Mouse (Mus musculus) forebrain, postnatal 0 days (tissue): ENCODE data around the gene Nfia. TPM values are rescaled to one million over a fixed set of nuclear protein-coding genes. Genes with fewer than 3 reads are reported as not detected.

Experiments used
- ATAC-seq: fragments of 200-750 bp; cut with Nextera tagmentation; 2 replicates; pipeline ENCODE4 v1.8.0; 2017; ENCODE audit warnings: mild to moderate bottlenecking, moderate library complexity
- DNase-seq: peaks from one replicate; pipeline ENCODE4 v3.0.0-alpha.2; 2015
- H3K27ac ChIP-seq: fragments of 300-500 bp; sonication (generic); 2 replicates; pipeline ENCODE4 v1.5.1; 2014; ENCODE audit warnings: low read depth, mild to moderate bottlenecking, antibody characterized with exemption, low read length, moderate library complexity, mixed read lengths
- H3K27me3 ChIP-seq: fragments of 300-500 bp; sonication (generic); 2 replicates; pipeline ENCODE4 v1.6.1; 2014; ENCODE audit warnings: mild to moderate bottlenecking, low read length, mixed read lengths; ENCODE audit not compliant: insufficient read depth
- H3K36me3 ChIP-seq: fragments of 300-500 bp; sonication (generic); 2 replicates; pipeline ENCODE4 v1.6.1; 2014; ENCODE audit warnings: mild to moderate bottlenecking, moderate library complexity; ENCODE audit not compliant: insufficient read depth
- H3K4me1 ChIP-seq: fragments of 300-500 bp; sonication (generic); 2 replicates; pipeline ENCODE4 v1.6.1; 2014; ENCODE audit warnings: antibody characterized with exemption; ENCODE audit not compliant: insufficient read depth
- H3K4me2 ChIP-seq: fragments of 300-500 bp; sonication (generic); 2 replicates; pipeline ENCODE4 v1.6.1; 2014; ENCODE audit warnings: low read depth, mild to moderate bottlenecking, moderate library complexity
- H3K4me3 ChIP-seq: fragments of 300-500 bp; sonication (generic); 2 replicates; pipeline ENCODE4 v1.5.1; 2014; ENCODE audit warnings: low read depth, low read length, mixed read lengths
- H3K9ac ChIP-seq: fragments of 300-500 bp; sonication (generic); 2 replicates; pipeline ENCODE4 v1.6.1; 2014; ENCODE audit warnings: mild to moderate bottlenecking
- H3K9me3 ChIP-seq: fragments of 300-500 bp; sonication (generic); 2 replicates; pipeline ENCODE4 v1.6.1; 2016; ENCODE audit warnings: low read length
- CTCF ChIP-seq: sonication (generic); IDR thresholded peaks from 2 replicates; pipeline ENCODE4 v1.5.1; 2016; ENCODE audit warnings: antibody characterized with exemption, control low read depth, low read depth
- WGBS: fragments of 180-500 bp; shearing (Covaris S2); extraction: QIAGEN DNeasy Blood & Tissue Kit; methylation state at CpG from one replicate; pipeline ENCODE4 v1.1.7; 2014; 5-methylcytosine and 5-hydroxymethylcytosine counted together
- polyA plus RNA-seq: library from polyadenylated mRNA; unstranded; fragments of >200 nt; fragmentation: Nextera tagmentation; extraction: Ambion mirVana; gene quantifications from 2 replicates; pipeline ENCODE4 v1.2.1, GENCODE M21; 2015
- total RNA-seq: library from RNA; depleted of rRNA; stranded (reverse); fragments of >200 nt; gene quantifications from 2 replicates; pipeline ENCODE4 v1.2.3, GENCODE M21; 2014

The Nfia gene
- total and polyA plus RNA-seq, 2 experiments from 2014 or later = 44.1 to 57.5 TPM

GRCm38 (mm10) chr4:97855712-97856420, 83.3 kb downstream of the Nfia start:
- H3K9ac ChIP-seq = no peak overlapping the region
- TF ChIP-seq CTCF = no peak
- H3K4me2 ChIP-seq = no peak overlapping the region
- H3K4me1 ChIP-seq = no peaks in the 10 kb centered on the region
- ATAC-seq = no peak
- H3K27ac ChIP-seq = no peak overlapping the region
- no peaks in the 10 kb centered on the region for H3K36me3 ChIP-seq
- H3K27me3 ChIP-seq = no peaks in the 10 kb centered on the region
- no peaks in the 10 kb centered on the region for H3K9me3 ChIP-seq
- whole genome bisulfite sequencing = 96% methylated on average over 8 of the region's 8 CpGs
- DNase-seq = no peak
- no peak overlapping the region for H3K4me3 ChIP-seq

GRCm38 (mm10) chr4:97857549-97857948, 85.0 kb downstream of the Nfia start:
- no peak for TF ChIP-seq CTCF
- whole genome bisulfite sequencing = 62% methylated on average over 2 of the region's 2 CpGs
- ATAC-seq = no peak
- no peaks in the 10 kb centered on the region for H3K27me3 ChIP-seq
- no peaks in the 10 kb centered on the region for H3K9me3 ChIP-seq
- no peak overlapping the region for H3K4me2 ChIP-seq
- no peaks in the 10 kb centered on the region for H3K4me1 ChIP-seq
- no peak overlapping the region for H3K9ac ChIP-seq
- H3K36me3 ChIP-seq = no peaks in the 10 kb centered on the region
- no peak overlapping the region for H3K4me3 ChIP-seq
- DNase-seq = no peak
- no peak overlapping the region for H3K27ac ChIP-seq

GRCm38 (mm10) chr4:97859431-97859830, 86.9 kb downstream of the Nfia start:
- 54% methylated on average over 4 of the region's 4 CpGs for WGBS
- no peaks in the 10 kb centered on the region for H3K27me3 ChIP-seq
- H3K36me3 ChIP-seq = no peaks in the 10 kb centered on the region
- no peak overlapping the region for H3K9ac ChIP-seq
- TF ChIP-seq CTCF = no peak
- no peak overlapping the region for H3K4me2 ChIP-seq
- no peaks in the 10 kb centered on the region for H3K4me1 ChIP-seq
- no peak overlapping the region for H3K27ac ChIP-seq
- no peaks in the 10 kb centered on the region for H3K9me3 ChIP-seq
- no peak overlapping the region for H3K4me3 ChIP-seq
- DNase-seq (no peak), ATAC-seq (no peak)

- H3K27me3 ChIP-seq = no peaks in the 10 kb centered on the region
- H3K9me3 ChIP-seq = no peaks in the 10 kb centered on the region
- no peak overlapping the region for H3K4me2 ChIP-seq
- no peak overlapping the region for H3K9ac ChIP-seq
- H3K27ac ChIP-seq = no peak overlapping the region
- no peaks in the 10 kb centered on the region for H3K36me3 ChIP-seq
- ATAC-seq = no peak
- no peak for DNase-seq
- no peak for TF ChIP-seq CTCF
- 70% methylated on average over 3 of the region's 3 CpGs for WGBS
- 0 out of 2 replicates have a peak, but pooled peaks cover 1% of the 10 kb centered on the region for H3K4me1 ChIP-seq
- no peak overlapping the region for H3K4me3 ChIP-seq
These were observed 87.8 kb downstream of the Nfia start for GRCm38 (mm10) chr4:97860376-97860775.

- H3K27ac ChIP-seq = no peak overlapping the region
- no peak overlapping the region for H3K4me2 ChIP-seq
- H3K9ac ChIP-seq = no peak overlapping the region
- no peaks in the 10 kb centered on the region for H3K27me3 ChIP-seq
- 0 out of 2 replicates have a peak, but pooled peaks cover 4% of the 10 kb centered on the region for H3K4me1 ChIP-seq
- H3K9me3 ChIP-seq = no peaks in the 10 kb centered on the region
- no peak overlapping the region for H3K4me3 ChIP-seq
- WGBS = 92% methylated on average over 8 of the region's 8 CpGs
- H3K36me3 ChIP-seq = no peaks in the 10 kb centered on the region
- no peak for ATAC-seq
- TF ChIP-seq CTCF = no peak
- no peak for DNase-seq
These were observed 88.3 kb downstream of the Nfia start for GRCm38 (mm10) chr4:97860791-97861344.

- TF ChIP-seq CTCF = no peak
- no peak for ATAC-seq
These were observed 89.8 kb downstream of the Nfia start for GRCm38 (mm10) chr4:97862379-97862778.

GRCm38 (mm10) chr4:97864276-97864675, 91.7 kb downstream of the Nfia start:
- H3K36me3 ChIP-seq = no peaks in the 10 kb centered on the region
- no peak for TF ChIP-seq CTCF
- H3K9me3 ChIP-seq = no peaks in the 10 kb centered on the region
- DNase-seq (no peak), ATAC-seq (no peak)
- WGBS = 97% methylated on average over 2 of the region's 2 CpGs
- H3K4me2 ChIP-seq = no peak overlapping the region
- H3K4me1 ChIP-seq = 0 out of 2 replicates have a peak, but pooled peaks cover 10% of the 10 kb centered on the region
- H3K4me3 ChIP-seq = no peak overlapping the region
- no peaks in the 10 kb centered on the region for H3K27me3 ChIP-seq
- no peak overlapping the region for H3K27ac ChIP-seq
- no peak overlapping the region for H3K9ac ChIP-seq

More at GRCm38 (mm10) chr4:97862379-97862778, 89.8 kb downstream of the Nfia start:
- Histone ChIP-seq H3K9me3 (no peaks in the 10 kb centered on the region), H3K9ac (no peak overlapping the region), H3K36me3 (no peaks in the 10 kb centered on the region), H3K4me1 (0 out of 2 replicates have a peak, but pooled peaks cover 4% of the 10 kb centered on the region), H3K4me3 (no peak overlapping the region), H3K27me3 (no peaks in the 10 kb centered on the region), H3K4me2 (no peak overlapping the region), H3K27ac (no peak overlapping the region)
- WGBS = 94% methylated on average over 6 of the region's 6 CpGs
- no peak for DNase-seq
